Mouse (Mus musculus) C2C12 (cell line): ENCODE results near the gene Zfp846.

Experiments
- CTCF ChIP-seq: IDR thresholded peaks from one replicate; pipeline ENCODE4 v1.5.1; 2011; ENCODE audit not compliant: control insufficient read depth, insufficient read depth, insufficient read length
- USF1 ChIP-seq: IDR thresholded peaks from one replicate; pipeline ENCODE4 v1.6.1; 2011; ENCODE audit warnings: low read depth, mild to moderate bottlenecking, control low read depth, moderate library complexity

- TF ChIP-seq CTCF (no peak), USF1 (no peak)
These were observed 29.3 kb upstream of the Zfp846 start for GRCm38 (mm10) chr9:20551781-20552275.
